ENCODE assay signal across 15 mouse cellular contexts in genomic region chr19:27255678-27256077, GRCm38 (mm10).
"Had no signal": no experiment of that assay in that cellular context is flagged by ENCODE, and none has a peak within 500 bp of the region (broad histone marks: within the 10 kb centered on the region; RNA-seq: fewer than 3 reads in every experiment).

No protein-coding gene starts in this region.

- H3K9me3 ChIP-seq: neural tube, embryonic 13.5 days; neural tube, embryonic 15.5 days; stomach, embryonic 15.5 days had no signal

- H3K27ac ChIP-seq: neural tube, embryonic 13.5 days; neural tube, embryonic 15.5 days; stomach, embryonic 15.5 days; stomach, postnatal 0 days had no signal

- DNase-seq: right cerebral cortex, adult 18-20 months; right cerebral cortex, postnatal 14 days; right cerebral cortex, postnatal 25 days; right cerebral cortex, postnatal 4 days; spleen, adult 18-20 months; thymus, adult 18-20 months; thymus, adult 2 months; thymus, postnatal 14 days; thymus, postnatal 25 days; thymus, postnatal 36 days; thymus, postnatal 4 days had no signal

- H3K4me1 ChIP-seq: neural tube, embryonic 13.5 days; neural tube, embryonic 15.5 days; stomach, embryonic 15.5 days had no signal

- H3K27me3 ChIP-seq: neural tube, embryonic 13.5 days; neural tube, embryonic 15.5 days; stomach, embryonic 15.5 days had no signal

- H3K36me3 ChIP-seq: stomach, embryonic 15.5 days had no signal

- H3K4me2 ChIP-seq: neural tube, embryonic 13.5 days; neural tube, embryonic 15.5 days; stomach, embryonic 15.5 days had no signal

- H3K4me3 ChIP-seq: neural tube, embryonic 13.5 days; neural tube, embryonic 15.5 days; stomach, embryonic 15.5 days had no signal

- H3K9ac ChIP-seq: neural tube, embryonic 13.5 days; neural tube, embryonic 15.5 days; stomach, embryonic 15.5 days had no signal
